Mouse (Mus musculus): ENCODE results near the gene Myo1d. TPM values are rescaled to one million over a fixed set of nuclear protein-coding genes. Genes with fewer than 3 reads are reported as not detected.

Myo1d gene
- polyA plus RNA-seq, 1 experiment, result 37.1 TPM

DNA sequence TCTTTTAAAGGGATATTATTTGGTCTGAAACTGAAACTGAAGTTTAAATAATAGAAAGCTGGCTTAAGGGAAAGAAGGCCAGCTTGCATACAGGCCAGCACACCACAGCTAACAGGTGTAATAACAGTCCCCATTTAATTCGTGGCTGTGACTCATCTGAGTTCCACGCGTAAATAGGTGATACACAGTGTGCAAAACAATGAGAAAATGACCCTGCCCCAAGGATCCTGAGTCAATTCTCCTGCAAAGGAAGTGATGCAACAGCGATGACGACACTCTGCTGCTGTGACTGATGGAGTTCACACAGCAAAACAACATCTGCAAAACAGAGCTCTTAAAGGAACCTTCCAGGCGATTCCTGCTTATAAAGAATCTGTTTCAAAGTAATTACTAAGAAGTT lies 68.5 kb downstream of the Myo1d start:
- no peak overlapping the region for H3K27ac ChIP-seq (ENCODE audit: insufficient read depth, low read depth, low read length)

DNA sequence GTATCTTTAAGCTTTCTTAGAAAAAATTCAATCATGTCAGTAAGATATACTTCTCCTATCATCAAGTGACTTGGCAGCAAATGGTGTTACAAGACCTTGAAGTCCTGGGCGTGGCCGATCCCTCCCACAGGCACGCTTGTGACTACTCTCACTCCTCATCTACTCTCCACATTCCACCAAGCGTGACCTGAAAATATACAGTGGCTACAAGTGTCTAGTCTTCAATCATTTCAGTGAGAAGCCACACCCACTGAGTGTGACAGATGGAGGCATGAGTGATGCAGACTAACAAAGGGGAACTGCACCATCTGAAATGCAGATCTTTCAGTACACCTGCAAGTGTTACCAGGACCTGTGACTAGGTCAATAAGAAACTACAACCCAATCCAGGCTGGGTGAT lies 79.2 kb downstream of the Myo1d start:
- 55% methylated on average over 4 of the region's 4 CpGs for WGBS
- TF ChIP-seq CTCF (conservative IDR thresholded peaks at IDR 0.05; ENCODE audit: insufficient read depth, insufficient read length, low read depth, low read length), result no peak
- no peak for TF ChIP-seq POLR2A (IDR thresholded peaks at IDR 0.05; ENCODE audit: low read depth, low read length)
- Histone ChIP-seq H3K27ac (ENCODE audit: insufficient read depth, low read depth, low read length) (no peak overlapping the region), H3K36me3 (ENCODE audit: control insufficient read depth, insufficient read depth, low read length) (no peaks in the 10 kb centered on the region), H3K27me3 (replicated peaks; ENCODE audit: control insufficient read depth, insufficient read depth, low read length) (no peaks in the 10 kb centered on the region), H3K4me1 (ENCODE audit: control insufficient read depth, insufficient read depth, low read length) (peaks cover 4% of the 10 kb centered on the region), H3K4me3 (ENCODE audit: insufficient read depth, low read depth, low read length) (no peak overlapping the region)
- no peak for DNase-seq

More for the DNA sequence above, 68.5 kb downstream of the Myo1d start:
- no peaks in the 10 kb centered on the region for H3K36me3 ChIP-seq (ENCODE audit: control insufficient read depth, insufficient read depth, low read length)
- no peaks in the 10 kb centered on the region for H3K27me3 ChIP-seq (replicated peaks; ENCODE audit: control insufficient read depth, insufficient read depth, low read length)
- H3K4me3 ChIP-seq (ENCODE audit: insufficient read depth, low read depth, low read length), result no peak overlapping the region
- WGBS, result 60% methylated on average over 6 of the region's 6 CpGs
- peak; percentile 66 for DNase-seq
- TF ChIP-seq POLR2A (IDR thresholded peaks at IDR 0.05; ENCODE audit: low read depth, low read length) (no peak), CTCF (conservative IDR thresholded peaks at IDR 0.05; ENCODE audit: insufficient read depth, insufficient read length, low read depth, low read length) (no peak)
- peaks cover 18% of the 10 kb centered on the region for H3K4me1 ChIP-seq (ENCODE audit: control insufficient read depth, insufficient read depth, low read length)

DNA sequence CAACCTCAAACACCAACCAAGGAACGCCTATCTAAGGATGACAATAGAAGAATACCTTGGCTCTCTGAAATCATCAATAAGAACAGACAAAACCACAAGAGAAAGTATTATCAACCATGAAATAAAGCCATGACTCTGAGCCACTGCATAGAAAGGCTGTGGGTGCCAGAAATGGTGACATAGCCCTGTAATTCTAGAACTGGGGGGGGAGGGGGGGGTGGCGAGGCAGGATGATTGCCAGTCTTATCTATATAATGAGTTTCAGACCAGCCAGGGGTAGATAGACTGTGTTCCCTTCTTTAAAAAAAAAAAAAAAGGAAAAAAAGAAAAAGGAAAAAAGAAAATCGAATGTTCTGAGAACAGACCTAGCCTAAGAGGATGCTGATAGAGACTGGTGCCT lies 81.1 kb downstream of the Myo1d start:
- no peak overlapping the region for H3K4me3 ChIP-seq (ENCODE audit: insufficient read depth, low read depth, low read length)
- 90% methylated on average over 3 of the region's 3 CpGs for WGBS

DNA sequence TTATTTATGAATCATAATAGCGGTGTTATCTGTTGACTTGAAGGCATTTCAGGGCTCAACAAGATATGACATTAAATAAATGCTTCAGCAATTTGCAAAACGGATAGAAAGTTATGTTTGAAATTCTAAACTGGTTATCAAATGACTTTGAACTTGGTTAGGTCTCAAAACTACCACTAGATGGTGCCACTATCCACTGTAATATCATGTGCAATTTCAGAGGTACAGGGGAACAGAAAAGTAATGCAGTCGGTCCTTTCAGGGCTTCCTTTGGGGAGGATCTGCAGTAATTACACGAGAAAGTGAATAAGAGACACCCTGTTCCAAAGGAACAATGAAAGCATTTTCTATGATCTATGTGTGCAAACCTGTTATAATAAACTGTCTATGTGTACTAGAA lies 83.5 kb downstream of the Myo1d start:
- TF ChIP-seq CTCF (conservative IDR thresholded peaks at IDR 0.05; ENCODE audit: insufficient read depth, insufficient read length, low read depth, low read length) (0 out of 2 replicates have a peak, but pooled peaks have one; percentile 29), POLR2A (IDR thresholded peaks at IDR 0.05; ENCODE audit: low read depth, low read length) (no peak)
- Histone ChIP-seq H3K27ac (ENCODE audit: insufficient read depth, low read depth, low read length) (no peak overlapping the region), H3K4me3 (ENCODE audit: insufficient read depth, low read depth, low read length) (no peak overlapping the region), H3K4me1 (ENCODE audit: control insufficient read depth, insufficient read depth, low read length) (no peaks in the 10 kb centered on the region; the same call in 1 of the 2 replicates), H3K27me3 (replicated peaks; ENCODE audit: control insufficient read depth, insufficient read depth, low read length) (no peaks in the 10 kb centered on the region), H3K36me3 (ENCODE audit: control insufficient read depth, insufficient read depth, low read length) (no peaks in the 10 kb centered on the region; the same call in 1 of the 2 replicates)
- 2% methylated on average over 4 of the region's 4 CpGs for WGBS
- DNase-seq, result peak; percentile 68

More for the DNA sequence above, 81.1 kb downstream of the Myo1d start:
- Histone ChIP-seq H3K36me3 (ENCODE audit: control insufficient read depth, insufficient read depth, low read length) (no peaks in the 10 kb centered on the region), H3K27ac (ENCODE audit: insufficient read depth, low read depth, low read length) (no peak overlapping the region), H3K27me3 (replicated peaks; ENCODE audit: control insufficient read depth, insufficient read depth, low read length) (no peaks in the 10 kb centered on the region), H3K4me1 (ENCODE audit: control insufficient read depth, insufficient read depth, low read length) (peaks cover 4% of the 10 kb centered on the region)
- no peak for DNase-seq
- TF ChIP-seq CTCF (conservative IDR thresholded peaks at IDR 0.05; ENCODE audit: insufficient read depth, insufficient read length, low read depth, low read length), result no peak
- no peak for TF ChIP-seq POLR2A (IDR thresholded peaks at IDR 0.05; ENCODE audit: low read depth, low read length)

DNA sequence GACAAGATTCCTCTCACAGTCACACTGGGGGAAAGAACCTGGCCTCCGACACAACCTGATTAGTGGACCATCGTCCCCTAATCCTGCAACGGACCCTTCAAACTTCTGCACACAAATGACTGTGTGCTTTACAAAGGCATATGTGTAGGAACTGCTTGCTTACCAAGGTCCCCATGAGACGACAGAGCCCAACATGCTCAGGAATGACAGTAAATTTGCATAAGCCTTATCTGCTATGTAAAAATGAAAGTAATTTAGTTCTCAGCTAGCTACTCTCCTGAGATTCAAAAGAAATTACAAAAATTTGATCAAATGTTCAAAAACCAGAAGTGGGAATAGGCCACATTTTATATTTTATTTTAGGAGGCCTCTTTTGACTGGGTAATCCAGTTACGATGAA lies 95.2 kb downstream of the Myo1d start:
- no peak overlapping the region for H3K27ac ChIP-seq (ENCODE audit: insufficient read depth, low read depth, low read length)
- 86% methylated on average over 5 of the region's 5 CpGs for WGBS
- no peak for TF ChIP-seq CTCF (conservative IDR thresholded peaks at IDR 0.05; ENCODE audit: insufficient read depth, insufficient read length, low read depth, low read length)
- TF ChIP-seq POLR2A (IDR thresholded peaks at IDR 0.05; ENCODE audit: low read depth, low read length), result no peak
- DNase-seq, result no peak
- no peaks in the 10 kb centered on the region for H3K4me1 ChIP-seq (ENCODE audit: control insufficient read depth, insufficient read depth, low read length)
- peaks cover 5% of the 10 kb centered on the region; the same call in 1 of the 2 replicates for H3K36me3 ChIP-seq (ENCODE audit: control insufficient read depth, insufficient read depth, low read length)
- no peak overlapping the region for H3K4me3 ChIP-seq (ENCODE audit: insufficient read depth, low read depth, low read length)
- H3K27me3 ChIP-seq (replicated peaks; ENCODE audit: control insufficient read depth, insufficient read depth, low read length), result no peaks in the 10 kb centered on the region

DNA sequence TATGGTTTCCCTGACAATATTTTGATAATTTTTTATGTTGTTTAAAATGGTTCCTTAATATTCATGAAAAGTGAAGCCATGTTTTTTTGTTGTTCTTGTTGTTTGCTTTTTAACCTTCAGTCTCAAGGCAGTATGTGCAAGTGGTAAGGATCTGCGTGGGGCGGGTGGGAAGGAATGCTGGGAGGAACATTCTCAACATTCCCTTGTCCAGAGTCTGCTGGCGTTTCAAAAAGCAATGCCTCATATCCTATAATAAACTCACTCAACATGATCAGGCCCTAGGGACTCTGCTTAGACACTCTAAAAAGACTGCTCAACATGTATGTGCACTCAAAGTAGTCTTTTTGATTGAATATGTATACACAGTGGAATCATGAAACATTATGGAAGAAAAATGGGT lies 97.1 kb downstream of the Myo1d start:
- TF ChIP-seq CTCF (conservative IDR thresholded peaks at IDR 0.05; ENCODE audit: insufficient read depth, insufficient read length, low read depth, low read length), result no peak
- TF ChIP-seq POLR2A (IDR thresholded peaks at IDR 0.05; ENCODE audit: low read depth, low read length), result no peak
- H3K4me3 ChIP-seq (ENCODE audit: insufficient read depth, low read depth, low read length), result no peak overlapping the region
- no peaks in the 10 kb centered on the region for H3K4me1 ChIP-seq (ENCODE audit: control insufficient read depth, insufficient read depth, low read length)
- H3K27ac ChIP-seq (ENCODE audit: insufficient read depth, low read depth, low read length), result no peak overlapping the region
- no peaks in the 10 kb centered on the region for H3K27me3 ChIP-seq (replicated peaks; ENCODE audit: control insufficient read depth, insufficient read depth, low read length)
- H3K36me3 ChIP-seq (ENCODE audit: control insufficient read depth, insufficient read depth, low read length), result peaks cover 7% of the 10 kb centered on the region
- peak; percentile 44 for DNase-seq
- 51% methylated on average over 3 of the region's 3 CpGs for WGBS

DNA sequence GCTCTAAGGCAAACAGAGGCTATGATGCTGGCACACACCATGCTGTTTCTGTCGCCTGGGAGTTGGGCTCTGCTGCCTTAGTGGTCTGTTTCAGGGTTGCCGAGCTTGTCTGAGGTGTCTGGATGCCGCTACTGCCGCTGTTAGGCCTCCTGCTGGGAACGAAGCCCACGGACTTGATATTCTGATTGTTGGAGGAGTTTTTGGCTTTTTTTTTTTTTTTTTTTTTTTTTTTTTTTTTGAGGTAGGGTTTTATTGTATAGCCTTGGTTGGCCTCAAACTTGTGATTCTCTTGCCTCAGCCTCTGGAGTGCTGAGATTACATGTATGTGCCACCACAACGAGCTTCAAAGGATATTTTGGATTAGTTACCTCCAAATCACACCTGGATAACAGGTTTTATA lies 106.8 kb downstream of the Myo1d start:
- no peaks in the 10 kb centered on the region; the same call in 1 of the 2 replicates for H3K36me3 ChIP-seq (ENCODE audit: control insufficient read depth, insufficient read depth, low read length)
- no peak overlapping the region for H3K27ac ChIP-seq (ENCODE audit: insufficient read depth, low read depth, low read length)
- no peak for DNase-seq
- TF ChIP-seq CTCF (conservative IDR thresholded peaks at IDR 0.05; ENCODE audit: insufficient read depth, insufficient read length, low read depth, low read length) (no peak), POLR2A (IDR thresholded peaks at IDR 0.05; ENCODE audit: low read depth, low read length) (no peak)
- H3K27me3 ChIP-seq (replicated peaks; ENCODE audit: control insufficient read depth, insufficient read depth, low read length), result no peaks in the 10 kb centered on the region
- no peaks in the 10 kb centered on the region for H3K4me1 ChIP-seq (ENCODE audit: control insufficient read depth, insufficient read depth, low read length)
- H3K4me3 ChIP-seq (ENCODE audit: insufficient read depth, low read depth, low read length), result no peak overlapping the region
- 78% methylated on average over 7 of the region's 7 CpGs for WGBS

Data from kidney, adult 2 months (tissue).